Mouse (Mus musculus): ENCODE data around the gene Rxrg. TPM values are rescaled to one million over a fixed set of nuclear protein-coding genes. Genes with fewer than 3 reads are reported as not detected.

Gene Rxrg
- total and polyA plus RNA-seq, 3 experiments: 0.11 TPM; not detected in 2

GRCm38 (mm10) chr1:167672433-167672987 lies 74.3 kb downstream of the Rxrg start:
- H3K36me3 ChIP-seq (replicated peaks): no peaks in the 10 kb centered on the region
- H3K4me3 ChIP-seq (ENCODE audit: low read depth, low read length): no peak overlapping the region; the same call in 1 of the 2 replicates
- no peak for ATAC-seq (ENCODE audit: extremely low read depth, insufficient number of reproducible peaks, low FRiP score, poor library complexity, severe bottlenecking)
- TF ChIP-seq CTCF (IDR thresholded peaks at IDR 0.05; ENCODE audit: low read depth, low read length) (no peak), POLR2AphosphoS5 (IDR thresholded peaks at IDR 0.05; ENCODE audit: insufficient replicate concordance, low read depth, low read length) (no peak), GATA2 (IDR thresholded peaks at IDR 0.05; ENCODE audit: borderline replicate concordance, low read depth, low read length) (no peak), TAL1 (conservative IDR thresholded peaks at IDR 0.05; ENCODE audit: low read depth, low read length) (no peak), GATA1 (IDR thresholded peaks at IDR 0.05; ENCODE audit: borderline replicate concordance, low read length) (no peak)
- DNase-seq (ENCODE audit: low spot score): no peak
- no peaks in the 10 kb centered on the region for H3K4me1 ChIP-seq (ENCODE audit: insufficient read depth, low read depth, low read length)
- no peaks in the 10 kb centered on the region for H3K27me3 ChIP-seq (ENCODE audit: insufficient read depth, low read length)
- H3K9me3 ChIP-seq (replicated peaks): peaks cover 76% of the 10 kb centered on the region

DNA sequence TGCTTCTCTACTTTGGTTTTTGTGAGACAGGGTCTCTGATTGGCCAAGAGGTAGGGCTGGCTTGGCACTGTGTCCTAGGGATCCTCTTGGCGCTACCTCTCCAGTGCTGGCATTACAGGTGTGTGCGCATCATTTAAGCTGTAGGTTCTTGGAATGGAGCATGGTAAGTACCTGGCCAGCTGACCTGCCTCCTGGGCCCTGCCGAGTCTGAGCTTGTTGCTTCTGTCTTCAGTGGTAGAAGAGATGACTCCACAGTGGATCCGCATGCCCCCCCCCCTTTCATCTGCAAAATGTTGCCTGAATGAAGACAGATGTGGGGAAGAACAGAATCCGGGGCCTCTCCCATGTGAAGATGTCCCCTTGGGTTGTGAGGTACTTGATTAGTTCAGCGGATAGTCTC lies 80.9 kb downstream of the Rxrg start:
- TF ChIP-seq GATA2 (IDR thresholded peaks at IDR 0.05; ENCODE audit: borderline replicate concordance, low read depth, low read length) (no peak), TAL1 (conservative IDR thresholded peaks at IDR 0.05; ENCODE audit: low read depth, low read length) (no peak), GATA1 (IDR thresholded peaks at IDR 0.05; ENCODE audit: borderline replicate concordance, low read length) (no peak), POLR2AphosphoS5 (IDR thresholded peaks at IDR 0.05; ENCODE audit: insufficient replicate concordance, low read depth, low read length) (no peak), CTCF (IDR thresholded peaks at IDR 0.05; ENCODE audit: low read depth, low read length) (no peak)
- ATAC-seq (ENCODE audit: extremely low read depth, insufficient number of reproducible peaks, low FRiP score, poor library complexity, severe bottlenecking): no peak
- Histone ChIP-seq H3K4me3 (ENCODE audit: low read depth, low read length) (no peak overlapping the region), H3K9me3 (replicated peaks) (peaks cover 56% of the 10 kb centered on the region), H3K4me1 (ENCODE audit: insufficient read depth, low read depth, low read length) (no peaks in the 10 kb centered on the region), H3K36me3 (replicated peaks) (no peaks in the 10 kb centered on the region), H3K27me3 (ENCODE audit: insufficient read depth, low read length) (no peaks in the 10 kb centered on the region)
- no peak for DNase-seq (ENCODE audit: low spot score)

- Histone ChIP-seq H3K4me1 (ENCODE audit: insufficient read depth, low read depth, low read length) (no peaks in the 10 kb centered on the region), H3K9me3 (replicated peaks) (peaks cover 55% of the 10 kb centered on the region), H3K36me3 (replicated peaks) (no peaks in the 10 kb centered on the region), H3K4me3 (ENCODE audit: low read depth, low read length) (no peak overlapping the region; the same call in 1 of the 2 replicates), H3K27me3 (ENCODE audit: insufficient read depth, low read length) (no peaks in the 10 kb centered on the region)
- no peak for DNase-seq (ENCODE audit: low spot score)
- no peak for TF ChIP-seq GATA2 (IDR thresholded peaks at IDR 0.05; ENCODE audit: borderline replicate concordance, low read depth, low read length)
- TF ChIP-seq POLR2AphosphoS5 (IDR thresholded peaks at IDR 0.05; ENCODE audit: insufficient replicate concordance, low read depth, low read length): no peak
- no peak for TF ChIP-seq TAL1 (conservative IDR thresholded peaks at IDR 0.05; ENCODE audit: low read depth, low read length)
- TF ChIP-seq GATA1 (IDR thresholded peaks at IDR 0.05; ENCODE audit: borderline replicate concordance, low read length): no peak
- no peak for TF ChIP-seq CTCF (IDR thresholded peaks at IDR 0.05; ENCODE audit: low read depth, low read length)
- ATAC-seq (ENCODE audit: extremely low read depth, insufficient number of reproducible peaks, low FRiP score, poor library complexity, severe bottlenecking): no peak
Measured at GRCm38 (mm10) chr1:167688001-167688346, 89.8 kb downstream of the Rxrg start.

GRCm38 (mm10) chr1:167688347-167689231 lies 90.4 kb downstream of the Rxrg start:
- TF ChIP-seq GATA2 (IDR thresholded peaks at IDR 0.05; ENCODE audit: borderline replicate concordance, low read depth, low read length): no peak
- TF ChIP-seq GATA1 (IDR thresholded peaks at IDR 0.05; ENCODE audit: borderline replicate concordance, low read length): no peak
- TF ChIP-seq CTCF (IDR thresholded peaks at IDR 0.05; ENCODE audit: low read depth, low read length): no peak
- TF ChIP-seq POLR2AphosphoS5 (IDR thresholded peaks at IDR 0.05; ENCODE audit: insufficient replicate concordance, low read depth, low read length): no peak
- no peak for TF ChIP-seq TAL1 (conservative IDR thresholded peaks at IDR 0.05; ENCODE audit: low read depth, low read length)
- no peaks in the 10 kb centered on the region for H3K27me3 ChIP-seq (ENCODE audit: insufficient read depth, low read length)
- ATAC-seq (ENCODE audit: extremely low read depth, insufficient number of reproducible peaks, low FRiP score, poor library complexity, severe bottlenecking) (no peak), DNase-seq (ENCODE audit: low spot score) (no peak)
- H3K36me3 ChIP-seq (replicated peaks): no peaks in the 10 kb centered on the region
- H3K4me1 ChIP-seq (ENCODE audit: insufficient read depth, low read depth, low read length): no peaks in the 10 kb centered on the region
- peaks cover 58% of the 10 kb centered on the region for H3K9me3 ChIP-seq (replicated peaks)
- no peak overlapping the region; the same call in 1 of the 2 replicates for H3K4me3 ChIP-seq (ENCODE audit: low read depth, low read length)

DNA sequence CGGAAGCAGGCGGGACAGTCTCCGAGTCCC lies 90.9 kb downstream of the Rxrg start, which contains the start of gene Lmx1a:
Gene Lmx1a (plus strand): TSS at position 6 of the 30 bp plus-strand sequence.
- Histone ChIP-seq H3K4me1 (ENCODE audit: insufficient read depth, low read depth, low read length) (no peaks in the 10 kb centered on the region), H3K9me3 (replicated peaks) (peaks cover 58% of the 10 kb centered on the region), H3K4me3 (ENCODE audit: low read depth, low read length) (no peak within 1 kb of the TSS; the same call in 1 of the 2 replicates), H3K27me3 (ENCODE audit: insufficient read depth, low read length) (no peaks in the 10 kb centered on the region), H3K36me3 (replicated peaks) (no peaks in the 10 kb centered on the region)
- TF ChIP-seq CTCF (IDR thresholded peaks at IDR 0.05; ENCODE audit: low read depth, low read length): no peak
- no peak for TF ChIP-seq GATA2 (IDR thresholded peaks at IDR 0.05; ENCODE audit: borderline replicate concordance, low read depth, low read length)
- TF ChIP-seq GATA1 (IDR thresholded peaks at IDR 0.05; ENCODE audit: borderline replicate concordance, low read length): no peak
- no peak for TF ChIP-seq POLR2AphosphoS5 (IDR thresholded peaks at IDR 0.05; ENCODE audit: insufficient replicate concordance, low read depth, low read length)
- TF ChIP-seq TAL1 (conservative IDR thresholded peaks at IDR 0.05; ENCODE audit: low read depth, low read length): no peak
- no peak for ATAC-seq (ENCODE audit: extremely low read depth, insufficient number of reproducible peaks, low FRiP score, poor library complexity, severe bottlenecking)
- DNase-seq (ENCODE audit: low spot score): no peak

Other genes starting within 250 kb of the Rxrg start
- 36.0 and 38.2 TPM in 2 replicates for gene Aldh9a1, start 248.4 kb upstream of the Rxrg start, total RNA-seq (2014; fragmentation: Nextera tagmentation)
- 21.2 and 26.4 TPM in 2 replicates for gene Aldh9a1, start 248.4 kb upstream of the Rxrg start, total RNA-seq (2017)
- gene Aldh9a1, start 248.4 kb upstream of the Rxrg start, polyA plus RNA-seq (2012): 40.0 and 46.2 TPM in 2 replicates
- 18.2 and 34.4 TPM in 2 replicates for gene Mgst3, start 204.5 kb upstream of the Rxrg start, total RNA-seq (2014; fragmentation: Nextera tagmentation)
- 22.7 and 31.1 TPM in 2 replicates for gene Mgst3, start 204.5 kb upstream of the Rxrg start, total RNA-seq (2017)
- 2.3 and 10.9 TPM in 2 replicates for gene Mgst3, start 204.5 kb upstream of the Rxrg start, polyA plus RNA-seq (2012)
- not detected in 2 replicates for gene Lrrc52, start 131.6 kb upstream of the Rxrg start, total RNA-seq (2014; fragmentation: Nextera tagmentation)
- 0.27 TPM in 1 of 2 replicates, not detected in the other for gene Lrrc52, start 131.6 kb upstream of the Rxrg start, total RNA-seq (2017)
- not detected in 2 replicates for gene Lrrc52, start 131.6 kb upstream of the Rxrg start, polyA plus RNA-seq (2012)
- not detected in 2 replicates for gene Lmx1a, start 90.9 kb downstream of the Rxrg start, total RNA-seq (2014; fragmentation: Nextera tagmentation)
- gene Lmx1a, start 90.9 kb downstream of the Rxrg start, total RNA-seq (2017): 0.05 and 0.06 TPM in 2 replicates
- gene Lmx1a, start 90.9 kb downstream of the Rxrg start, polyA plus RNA-seq (2012): not detected in 2 replicates

All from G1E (cell line).